Mouse (Mus musculus) heart, postnatal 10 days (tissue): Measurements from ENCODE around the gene Gm20388. TPM values are rescaled to one million over a fixed set of nuclear protein-coding genes. Genes with fewer than 3 reads are reported as not detected.

ENCODE experiments used
- DNase-seq, 2 experiments: peaks; one replicate each; pipeline ENCODE4 v3.0.0; 2021
- intact Hi-C: fragments of 180-260 bp; cut with DNase I; formaldehyde crosslinking; loops from one replicate; pipeline ENCODE4 v1.15.1; 2025
- total RNA-seq, 2 experiments: library from RNA; stranded (reverse); gene quantifications; 2 replicates each; pipeline ENCODE4 v1.2.3; 2021

Gene Gm20388
- total RNA-seq, 2 experiments from 2014 or later = 2.0 to 2.2 TPM

DNA sequence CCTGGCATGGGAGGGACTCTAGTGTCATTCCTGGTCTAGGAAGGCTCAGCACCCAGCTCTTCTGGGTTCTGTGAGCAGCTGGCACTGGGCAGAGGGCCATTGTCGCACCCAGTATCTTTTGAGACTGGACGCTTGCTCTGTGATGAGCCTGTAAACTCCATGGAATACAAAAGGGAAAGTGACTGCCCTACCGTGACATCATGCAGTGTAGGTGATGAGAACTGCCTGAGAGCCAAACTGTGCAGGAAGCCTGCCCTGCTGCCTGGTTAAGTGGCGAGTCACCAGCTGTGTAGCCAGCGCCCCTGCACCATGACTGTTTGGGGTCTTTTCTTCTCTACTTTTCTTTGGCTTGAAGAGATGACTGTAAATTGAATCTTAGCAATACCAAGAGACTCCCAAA, 2191.2 kb downstream of the Gm20388 start:
- intact Hi-C loops = no loop called here
- peak in 1 of 2 experiments; percentile 43 for DNase-seq

DNA sequence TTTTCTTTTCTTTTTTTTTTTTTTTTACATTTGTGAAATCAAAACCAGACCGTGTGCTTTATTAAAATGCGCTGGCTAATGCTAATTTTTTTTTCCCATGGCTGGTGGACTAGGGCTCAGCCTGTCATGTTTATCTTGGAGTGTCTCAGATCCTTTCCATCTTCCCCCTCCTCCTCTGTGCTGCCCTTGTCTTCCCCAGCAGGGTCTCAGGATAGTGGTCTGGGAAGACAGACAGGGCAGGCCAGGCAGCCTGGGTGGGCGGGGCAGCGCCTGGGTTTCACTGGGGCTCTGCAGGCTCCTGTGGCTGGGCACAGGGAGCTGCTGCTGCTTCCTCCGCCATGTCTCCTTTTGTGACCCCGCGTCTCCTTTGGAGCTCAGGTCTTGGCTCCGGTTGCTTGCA, 2191.6 kb downstream of the Gm20388 start:
- intact Hi-C loops = no loop called here
- DNase-seq = no peak

DNA sequence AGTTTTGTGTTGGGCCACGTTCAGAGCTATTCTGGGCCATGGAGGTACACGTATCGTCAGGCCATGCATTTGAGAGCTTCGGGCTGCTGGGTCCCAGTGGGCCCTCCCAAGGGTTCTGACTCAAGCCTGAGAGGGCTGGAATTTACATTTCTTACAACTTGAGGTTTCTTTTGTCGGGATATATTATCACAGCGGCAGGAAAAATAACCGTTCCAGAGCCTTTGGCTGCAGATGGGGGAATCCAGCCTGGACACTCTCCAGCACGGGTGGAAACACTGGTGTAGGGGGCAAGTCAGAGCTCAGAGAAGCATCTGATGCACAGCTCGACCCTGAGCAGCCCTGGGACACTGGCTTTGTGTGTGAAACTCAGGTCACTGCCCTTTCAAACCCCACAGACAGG, 2192.6 kb downstream of the Gm20388 start:
- intact Hi-C loops = no loop called here

DNA sequence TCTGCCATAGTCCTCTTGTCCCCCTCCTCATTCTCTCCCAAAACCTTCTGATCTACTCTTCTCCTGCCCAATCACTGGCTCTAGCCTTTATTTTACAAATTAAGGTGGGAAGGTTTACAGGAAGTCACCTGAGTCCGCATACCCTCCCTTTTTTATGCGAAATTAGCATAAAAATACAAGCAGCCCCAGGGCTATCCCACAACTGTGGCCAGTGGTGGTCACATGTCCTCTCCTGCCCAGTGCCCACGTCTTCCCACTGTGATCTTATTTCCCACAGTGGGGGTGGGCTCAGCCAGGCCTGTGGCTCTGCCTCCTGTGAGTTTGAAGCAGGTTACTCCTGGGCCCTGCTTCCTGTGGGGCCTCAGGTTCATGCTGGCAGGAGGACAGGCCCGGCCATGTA, 2194.0 kb downstream of the Gm20388 start:
- intact Hi-C loops = no loop called here
- DNase-seq = no peak

More for the DNA sequence above, 2192.6 kb downstream of the Gm20388 start:
- no peak for DNase-seq

DNA sequence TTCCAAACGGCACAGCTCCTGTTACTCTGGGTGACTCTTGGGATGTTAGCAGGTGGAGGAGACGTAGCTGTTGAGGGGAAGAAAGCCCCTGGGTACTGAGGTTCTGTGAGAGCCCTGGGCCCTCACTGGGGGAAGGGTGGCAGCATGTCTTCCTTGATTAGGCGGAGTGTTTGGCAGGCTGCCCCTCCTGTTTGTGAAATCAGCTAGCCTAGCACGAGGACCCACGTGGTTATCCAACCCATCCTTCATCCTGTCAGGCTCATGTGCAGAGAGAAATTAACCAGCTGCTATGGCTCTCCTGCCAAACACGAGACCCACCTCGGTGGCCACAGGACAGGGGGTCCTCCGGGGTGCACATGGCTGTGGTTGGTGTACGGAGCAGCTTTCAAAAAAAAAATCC, 2195.6 kb downstream of the Gm20388 start:
- intact Hi-C loops = no loop called here
- DNase-seq = peak; percentile 89 to 91

DNA sequence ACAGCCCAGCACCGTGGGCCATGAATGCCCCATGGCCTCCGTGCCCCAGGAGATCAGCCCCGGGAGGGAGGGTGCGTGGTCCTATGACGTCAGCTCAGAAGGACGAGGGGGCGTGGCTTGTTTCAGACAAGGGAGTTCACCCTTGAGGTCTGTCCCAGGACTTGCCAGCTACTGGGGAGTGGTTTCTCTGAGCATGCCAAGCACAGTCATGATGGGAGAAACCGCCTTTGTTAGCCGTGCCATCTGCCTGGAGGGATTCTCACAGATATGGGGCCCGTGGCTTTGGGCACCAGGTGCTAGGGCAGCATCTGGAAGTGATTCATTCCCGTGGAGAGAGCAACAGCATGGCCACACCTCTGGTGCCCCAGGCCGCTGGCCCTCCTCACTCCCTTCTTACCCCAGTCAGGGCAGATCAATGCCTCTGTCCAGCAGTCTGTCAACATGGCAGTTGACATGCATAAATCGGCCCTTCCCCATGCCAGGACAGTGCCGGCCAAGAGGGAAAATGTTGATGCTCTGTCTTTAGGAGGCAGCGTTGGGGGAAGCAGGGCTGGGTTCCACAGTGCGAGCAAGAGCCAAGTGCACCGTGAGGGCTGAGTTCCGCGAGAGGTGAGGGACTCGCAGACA, 2199.7 kb downstream of the Gm20388 start:
- intact Hi-C loops = no loop called here
- no peak for DNase-seq

DNA sequence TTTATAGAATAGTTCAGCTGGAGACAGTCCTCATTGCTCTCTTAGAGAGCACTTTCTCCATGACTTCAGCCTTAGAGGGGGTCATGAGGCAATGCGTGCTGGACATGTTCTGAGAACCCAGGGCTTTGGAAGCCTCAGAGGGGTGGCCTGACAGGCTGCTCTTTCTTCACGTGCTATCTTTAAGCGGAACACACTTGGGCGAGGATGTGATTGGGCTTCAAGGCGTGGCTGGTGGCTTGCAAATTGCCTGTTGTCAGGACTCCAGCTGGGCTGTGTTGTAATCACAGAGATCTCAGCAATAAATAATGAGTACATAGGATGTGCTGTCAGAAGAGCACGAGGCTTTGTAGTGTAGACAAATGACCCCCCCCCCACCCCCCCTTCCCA, 2200.2 kb downstream of the Gm20388 start:
- intact Hi-C loops = no loop called here
- DNase-seq = no peak

DNA sequence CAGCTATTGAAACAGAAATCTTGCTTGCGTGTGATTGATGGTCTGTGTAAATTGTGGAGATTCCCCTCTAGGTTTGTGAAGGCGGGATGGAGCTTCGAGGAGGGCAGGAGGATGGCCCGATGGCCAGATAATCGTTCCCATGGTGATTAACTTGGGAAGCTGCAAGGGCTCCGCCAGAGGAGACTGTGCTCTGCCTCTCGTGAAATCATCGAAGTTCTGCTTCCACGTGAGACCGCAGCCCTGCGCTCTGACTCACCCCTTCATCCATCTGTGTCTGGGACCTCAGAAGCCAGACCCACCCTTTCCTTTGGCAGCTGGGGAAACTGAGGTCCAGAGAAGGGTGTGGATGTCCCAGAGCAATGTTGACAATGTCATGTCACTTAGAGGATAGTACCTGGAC, 2201.1 kb downstream of the Gm20388 start:
- no peak for DNase-seq
- intact Hi-C loops = no loop called here

DNA sequence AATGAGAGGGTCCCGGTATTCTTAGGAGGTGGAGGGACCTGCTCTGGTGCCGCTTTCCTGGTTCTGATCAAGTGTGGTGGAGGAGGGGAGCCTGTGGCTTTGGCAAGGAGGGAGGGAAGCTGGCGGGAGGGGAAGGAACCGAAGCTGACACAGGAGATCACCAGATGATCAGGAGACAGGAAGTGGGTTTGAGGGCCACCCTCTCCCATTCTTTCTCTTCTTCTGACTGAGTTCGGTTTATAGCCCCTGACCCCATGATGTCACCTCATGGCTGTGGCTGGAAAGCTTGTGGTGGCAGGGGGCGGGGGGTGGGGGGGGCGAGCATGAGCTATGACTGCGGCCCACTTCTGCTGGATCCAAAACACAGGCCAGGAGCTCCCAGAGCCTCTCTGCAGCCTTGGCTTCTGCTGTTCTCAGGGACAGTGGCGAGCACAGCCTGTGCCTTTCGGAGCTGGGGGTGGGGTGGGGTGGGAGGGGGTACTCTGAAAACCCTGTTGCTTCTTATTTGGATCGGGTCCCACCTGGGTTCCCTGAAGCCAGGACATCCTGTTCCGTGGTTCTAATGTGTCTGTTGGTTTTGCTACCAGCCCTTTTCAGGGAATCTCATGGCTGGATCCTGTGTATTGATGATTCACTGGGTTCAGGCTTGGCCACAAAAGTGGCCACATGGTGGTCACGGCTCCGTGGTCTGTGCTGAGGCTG, 2201.8 kb downstream of the Gm20388 start:
- DNase-seq = no peak
- intact Hi-C loops = no loop called here

DNA sequence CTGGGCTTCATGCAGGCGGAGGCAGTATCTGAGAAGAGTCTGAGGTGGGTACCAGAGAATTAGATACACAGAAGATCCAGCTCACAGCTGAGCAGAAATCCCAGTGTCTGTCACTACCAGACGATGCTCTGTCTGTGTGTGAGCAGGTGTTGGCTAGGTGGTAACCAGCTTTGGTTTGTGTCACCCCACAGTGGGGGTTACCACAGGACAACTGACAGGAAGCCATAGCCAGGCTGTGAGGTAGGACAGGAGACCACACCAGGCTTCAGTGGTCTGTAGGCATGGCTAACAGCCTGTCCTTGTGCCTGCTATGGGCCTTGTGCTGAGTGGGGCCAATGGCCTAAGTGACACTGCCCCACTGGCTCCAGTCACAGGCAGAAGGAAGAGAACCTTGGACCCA, 2204.2 kb downstream of the Gm20388 start:
- no peak for DNase-seq
- intact Hi-C loops = no loop called here

DNA sequence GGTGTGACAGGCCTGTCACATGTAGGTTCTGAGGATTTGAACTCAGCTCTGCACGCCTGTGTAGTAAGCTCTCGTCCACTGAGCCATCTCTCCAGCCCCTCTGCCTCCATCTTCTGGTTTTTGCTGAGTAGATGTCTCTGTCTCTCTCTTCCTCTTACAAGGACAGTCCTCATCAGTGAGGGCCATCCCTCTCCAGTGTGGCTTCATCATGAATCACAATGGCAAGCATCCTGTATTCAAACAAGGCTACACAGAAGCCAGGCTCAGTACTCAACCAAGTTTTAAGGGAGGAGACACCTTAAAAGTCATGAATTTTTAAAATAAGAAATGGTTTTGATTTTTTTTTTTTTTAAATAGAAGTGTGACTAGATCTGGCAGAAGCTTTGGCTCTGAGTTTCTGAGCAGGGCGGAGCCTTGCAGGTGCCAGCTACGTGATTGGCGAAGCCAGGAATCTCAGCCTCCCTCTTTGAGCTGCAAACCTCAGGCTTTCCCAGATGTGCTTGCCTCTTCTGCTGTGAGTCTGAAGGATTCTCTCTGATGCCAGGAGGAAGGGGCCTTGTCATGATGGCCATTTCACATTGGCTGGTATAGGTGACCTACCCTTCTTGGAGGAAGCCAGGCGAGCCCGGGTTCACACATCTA, 2206.2 kb downstream of the Gm20388 start:
- no peak for DNase-seq
- intact Hi-C loops = no loop called here

DNA sequence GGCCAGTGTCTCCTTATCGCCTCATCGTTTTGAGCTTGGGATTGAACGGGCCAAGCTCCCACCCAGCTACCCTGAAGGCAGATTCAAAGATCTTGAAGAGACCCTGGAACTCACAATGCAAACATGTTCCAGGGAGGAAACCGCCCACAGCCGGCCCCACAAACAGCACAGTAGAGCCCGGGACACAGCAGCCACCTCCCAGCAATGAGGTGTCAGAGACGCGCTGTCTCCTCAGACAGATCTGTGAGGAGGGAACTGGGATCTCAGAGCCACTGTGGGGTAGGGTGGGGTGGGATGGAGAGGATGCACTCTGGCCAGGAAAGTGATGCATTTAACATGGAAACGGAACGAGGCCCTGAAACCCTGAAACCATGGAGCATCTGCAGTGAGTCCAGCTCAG, 2207.5 kb downstream of the Gm20388 start:
- intact Hi-C loops = no loop called here
- DNase-seq = no peak

DNA sequence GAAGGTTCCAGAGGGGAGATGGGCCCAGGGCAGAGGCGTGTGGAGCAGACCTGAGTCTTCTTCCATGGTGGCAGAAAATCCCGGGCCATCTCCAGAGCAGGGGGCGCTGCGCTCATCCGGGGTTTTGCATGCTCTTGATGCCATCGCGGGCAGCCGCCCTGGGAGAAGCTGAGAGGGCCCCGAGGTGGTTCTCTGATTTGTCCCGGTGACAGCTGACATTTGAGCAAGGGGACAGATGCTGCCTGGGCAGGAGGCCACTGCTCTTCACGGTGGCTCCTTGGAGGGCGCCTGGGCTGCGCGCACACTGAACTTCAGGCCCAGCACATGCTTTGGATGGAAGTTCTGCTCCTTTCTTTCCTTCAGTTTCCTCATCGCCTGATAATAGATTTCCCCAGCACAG, 2207.9 kb downstream of the Gm20388 start:
- intact Hi-C loops = no loop called here
- DNase-seq = no peak

DNA sequence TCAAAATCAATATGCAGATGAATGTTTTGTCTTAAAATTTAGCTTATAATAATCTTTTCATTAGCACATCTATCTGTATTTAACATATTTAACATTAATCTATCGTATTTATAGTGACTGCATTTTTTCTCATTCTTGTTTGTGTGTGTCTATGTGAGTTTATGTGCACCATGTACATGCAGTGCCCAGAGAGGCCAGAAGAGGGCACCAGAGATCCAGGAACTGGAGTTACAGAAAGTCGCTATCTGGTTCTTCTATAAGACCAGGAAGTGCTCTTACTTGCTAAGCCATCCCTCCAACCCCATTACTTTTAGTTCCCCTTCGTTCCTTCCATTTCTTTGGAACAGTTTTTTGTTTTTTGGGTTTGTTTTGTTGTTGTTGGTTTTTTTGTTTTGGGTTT, 2213.7 kb downstream of the Gm20388 start:
- intact Hi-C loops = no loop called here
- no peak for DNase-seq

DNA sequence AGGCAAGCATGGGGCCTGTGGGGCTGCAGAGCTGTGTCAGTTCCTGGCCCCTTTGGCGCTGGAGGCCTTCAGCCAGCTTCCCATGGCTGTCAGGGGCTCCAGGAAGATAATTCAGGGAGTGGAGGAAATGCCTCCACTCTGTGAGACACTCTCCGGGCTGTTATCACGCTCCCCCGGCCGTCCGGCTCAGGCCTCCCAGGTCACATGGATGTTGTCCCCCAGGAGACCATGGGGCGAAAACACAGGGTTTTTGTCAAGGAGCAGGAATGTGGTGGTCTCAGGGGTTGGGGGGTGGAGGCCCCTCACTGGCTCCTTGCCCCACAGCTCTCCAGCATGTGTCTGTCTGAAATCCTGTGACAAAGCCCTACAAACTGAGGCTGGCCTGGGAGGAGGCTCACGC, 2216.0 kb downstream of the Gm20388 start:
- DNase-seq = peak in 1 of 2 experiments; percentile 44
- intact Hi-C loops = no loop called here

DNA sequence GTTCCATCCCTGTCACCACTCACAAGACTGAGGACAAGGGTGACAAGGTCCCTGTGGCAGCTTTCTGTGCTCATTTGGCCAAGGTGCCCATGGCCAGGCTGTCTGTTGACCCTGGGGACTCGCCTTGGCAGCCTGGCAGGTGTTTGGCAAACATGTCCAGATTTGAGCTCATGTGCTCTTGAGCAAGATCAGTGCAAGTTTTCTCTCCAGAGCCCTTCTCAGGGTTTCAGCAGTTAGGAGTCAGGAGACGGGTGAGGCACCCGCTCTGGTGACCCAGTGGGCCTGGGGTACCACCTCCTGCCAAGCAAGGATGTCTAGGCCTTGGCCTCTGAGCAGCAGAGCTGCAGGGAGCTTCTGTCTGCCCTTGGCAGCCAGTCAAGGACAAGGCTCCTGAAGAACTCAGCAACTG, 2223.5 kb downstream of the Gm20388 start:
- intact Hi-C loops = no loop called here
- peak in 1 of 2 experiments; percentile 56 for DNase-seq

DNA sequence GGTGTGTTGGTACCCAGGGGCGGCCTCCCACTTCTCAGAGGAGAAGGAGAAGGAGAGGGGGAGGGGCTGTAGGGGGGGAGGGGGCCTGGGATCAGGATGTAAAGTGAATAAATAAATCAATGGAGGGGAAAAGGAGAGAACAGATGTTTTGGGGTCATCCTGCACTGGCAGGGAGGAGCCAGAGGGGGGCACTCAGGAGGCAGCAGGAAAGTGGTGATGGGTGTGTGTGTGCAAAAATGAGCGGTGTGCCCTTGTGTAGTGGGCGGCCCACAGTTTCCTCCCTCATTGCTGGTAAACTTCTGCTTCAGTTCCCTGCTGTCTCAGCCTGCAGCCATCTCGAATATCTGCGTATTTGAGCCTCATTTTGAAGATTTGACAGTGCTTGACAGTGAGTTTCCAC, 2224.9 kb downstream of the Gm20388 start:
- intact Hi-C loops = no loop called here

DNA sequence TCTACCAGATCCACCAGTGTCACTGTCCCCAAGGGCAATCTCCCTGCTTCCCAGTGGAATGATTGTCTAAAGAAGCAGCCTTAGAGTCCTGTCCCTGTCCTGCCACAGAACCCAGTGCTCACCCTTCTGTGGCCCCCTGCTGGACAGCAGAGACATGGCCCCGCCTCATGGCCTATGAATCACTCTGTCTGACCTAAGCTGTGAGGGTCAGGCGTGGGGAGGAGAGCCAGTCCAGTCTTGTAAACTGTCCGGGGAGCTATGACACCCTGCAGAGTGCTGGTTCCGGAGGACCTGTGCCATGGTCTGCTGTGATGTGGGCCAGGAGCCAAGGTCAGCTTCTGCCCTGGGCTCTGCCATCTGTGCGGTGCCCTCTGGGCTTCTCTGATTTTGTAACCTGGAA, 2229.1 kb downstream of the Gm20388 start:
- intact Hi-C loops = loop anchor here (2.0 to 5.0 kb wide), 2 partner anchors 57 to 161 kb away; no protein-coding TSS in a partner anchor
- peak; percentile 93 to 94 for DNase-seq

More for the DNA sequence above, 2224.9 kb downstream of the Gm20388 start:
- no peak for DNase-seq

DNA sequence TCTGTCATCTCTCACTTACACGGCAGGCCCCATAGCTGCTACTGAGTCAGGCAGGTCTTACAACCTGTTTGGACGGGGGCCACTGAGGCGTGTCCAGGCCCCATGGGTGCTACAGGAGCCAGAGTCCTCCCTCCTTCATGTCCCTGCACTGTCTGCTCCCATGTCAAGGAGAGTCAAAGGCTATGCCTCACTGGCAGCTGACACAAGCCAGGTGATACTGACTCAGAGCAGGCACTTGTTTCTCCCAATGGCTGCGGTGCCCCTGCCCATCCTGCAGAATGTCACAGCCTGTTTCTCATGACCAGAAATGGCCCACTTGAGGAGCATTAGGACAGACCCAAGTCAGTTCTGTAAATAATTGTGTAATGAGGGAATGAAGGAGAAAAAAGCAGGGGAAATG, 2229.8 kb downstream of the Gm20388 start:
- intact Hi-C loops = loop anchor here (5.0 kb wide), 1 partner anchor 58 kb away; no protein-coding TSS in a partner anchor
- no peak for DNase-seq

DNA sequence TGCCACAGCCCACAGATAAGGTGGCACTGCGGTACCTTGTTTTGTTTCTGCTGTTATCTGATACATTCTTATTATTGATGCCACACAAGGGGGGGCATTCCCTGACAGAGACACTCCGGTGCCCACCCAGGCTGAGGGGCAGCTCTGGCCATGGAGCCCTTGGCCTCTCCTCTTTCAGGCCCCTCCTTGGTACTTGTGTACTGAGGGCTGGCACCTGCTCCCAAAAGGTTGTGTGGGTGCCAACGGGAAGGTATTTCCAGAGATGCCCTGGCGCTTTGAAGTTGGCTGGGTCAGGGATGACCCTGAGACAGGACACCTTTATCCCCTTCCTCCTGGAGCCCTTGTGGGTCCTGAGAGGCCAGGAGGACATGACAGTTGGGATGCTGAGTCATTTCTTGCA, 2231.8 kb downstream of the Gm20388 start:
- intact Hi-C loops = loop anchor here (5.0 kb wide), 1 partner anchor 60 kb away; no protein-coding TSS in a partner anchor
- DNase-seq = peak; percentile 46 to 53

DNA sequence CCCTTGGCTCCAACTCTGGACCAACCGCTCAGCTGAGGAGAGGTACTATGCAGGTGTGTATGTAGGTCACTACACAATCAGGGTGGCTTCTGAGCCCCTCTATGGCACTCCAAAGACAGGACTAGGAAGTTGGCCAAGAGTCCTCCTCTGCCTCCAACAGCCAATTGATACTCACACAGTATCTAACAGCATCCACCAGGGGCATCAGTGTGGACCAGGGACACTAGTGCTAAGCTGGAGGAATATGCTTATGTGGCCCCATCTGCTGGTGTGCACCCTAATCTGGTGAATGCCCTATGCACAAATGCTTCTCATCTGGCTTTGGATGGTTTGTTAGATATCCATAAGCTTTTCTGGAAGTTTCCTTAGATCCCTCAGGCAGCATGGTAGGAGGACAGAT, 2232.6 kb downstream of the Gm20388 start:
- intact Hi-C loops = loop anchor here (5.0 kb wide), 1 partner anchor 61 kb away; no protein-coding TSS in a partner anchor
- peak in 1 of 2 experiments; percentile 57 for DNase-seq
